Mouse (Mus musculus) ES-E14 (cell line): ENCODE results near the gene Trappc3l.

Experiments used
- CHD2 ChIP-seq: IDR thresholded peaks from 2 replicates; pipeline ENCODE4 v1.6.1; 2014; ENCODE audit warnings: mild to moderate bottlenecking, low read depth, low read length, inconsistent platforms
- HCFC1 ChIP-seq: IDR thresholded peaks from 2 replicates; pipeline ENCODE4 v1.6.1; 2012; ENCODE audit warnings: low read length, inconsistent platforms, borderline replicate concordance; ENCODE audit not compliant: insufficient read depth
- MAFK ChIP-seq: IDR thresholded peaks from 2 replicates; pipeline ENCODE4 v1.6.1; 2014; ENCODE audit warnings: mild to moderate bottlenecking, low read depth, low read length, inconsistent platforms; ENCODE audit not compliant: insufficient read depth
- ZC3H11A ChIP-seq: IDR thresholded peaks from 2 replicates; pipeline ENCODE4 v1.6.1; 2012; ENCODE audit warnings: low read depth, mild to moderate bottlenecking, inconsistent platforms, low read length, borderline replicate concordance
- ZNF384 ChIP-seq: IDR thresholded peaks from 2 replicates; pipeline ENCODE4 v1.6.1; 2012; ENCODE audit warnings: low read depth, low read length, inconsistent platforms

DNA sequence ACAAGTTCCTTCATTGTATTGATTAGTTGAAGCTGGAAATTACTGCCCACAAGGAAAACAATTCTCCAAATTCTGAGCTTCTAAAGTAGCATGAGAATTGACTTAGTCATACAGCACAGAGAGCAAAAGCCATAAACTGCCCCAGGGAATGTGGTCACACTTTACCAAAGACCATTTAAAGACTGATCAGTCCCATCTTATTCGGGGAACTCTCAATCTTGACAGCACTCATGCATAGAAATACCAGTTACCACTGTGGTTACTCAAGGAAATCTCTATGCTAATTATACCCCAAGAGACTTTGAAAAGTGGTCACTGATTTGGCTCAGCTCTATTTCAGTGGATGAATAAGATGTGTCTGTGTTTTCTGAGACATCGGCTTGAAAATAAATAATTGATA, 57.8 kb downstream of the Trappc3l start:
- TF ChIP-seq MAFK (no peak), HCFC1 (no peak), ZNF384 (no peak), ZC3H11A (no peak), CHD2 (no peak)
